Mouse (Mus musculus): Measurements from ENCODE around the gene Pdzrn3. TPM values are rescaled to one million over a fixed set of nuclear protein-coding genes. Genes with fewer than 3 reads are reported as not detected.

Pdzrn3 gene
- total RNA-seq, 1 experiment from 2014 or later = not detected

DNA sequence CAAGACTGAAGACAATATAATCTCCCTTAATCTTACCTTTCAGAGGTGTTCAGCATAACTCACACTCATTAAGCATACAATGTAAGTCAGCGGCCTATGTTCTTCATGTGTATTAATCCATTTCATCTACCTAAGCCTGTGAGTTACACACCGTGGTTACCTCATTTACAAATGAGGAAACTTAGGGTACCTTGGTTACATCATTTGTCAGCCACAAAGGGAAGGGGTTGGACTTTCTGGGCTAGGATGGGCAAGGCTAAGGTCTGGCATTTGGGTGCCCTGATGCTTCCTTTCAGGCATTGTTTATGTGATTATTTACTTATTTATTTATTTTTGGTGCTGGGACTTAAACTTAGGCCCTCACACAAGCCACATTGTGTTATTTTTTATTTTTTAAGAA is 78.3 kb downstream of the Pdzrn3 start:
- peak; percentile 44; the same call in 1 of the 2 replicates for ATAC-seq (ENCODE audit: extremely low read depth, insufficient number of reproducible peaks, low FRiP score, poor library complexity, severe bottlenecking)

GRCm38 (mm10) chr6:101297563-101298520 is 79.9 kb downstream of the Pdzrn3 start:
- ATAC-seq (ENCODE audit: extremely low read depth, insufficient number of reproducible peaks, low FRiP score, poor library complexity, severe bottlenecking) = no peak

GRCm38 (mm10) chr6:101296997-101297396 is 80.7 kb downstream of the Pdzrn3 start:
- ATAC-seq (ENCODE audit: extremely low read depth, insufficient number of reproducible peaks, low FRiP score, poor library complexity, severe bottlenecking) = no peak

- no peak for ATAC-seq (ENCODE audit: extremely low read depth, insufficient number of reproducible peaks, low FRiP score, poor library complexity, severe bottlenecking)
These were observed 81.4 kb downstream of the Pdzrn3 start for GRCm38 (mm10) chr6:101296280-101296679.

DNA sequence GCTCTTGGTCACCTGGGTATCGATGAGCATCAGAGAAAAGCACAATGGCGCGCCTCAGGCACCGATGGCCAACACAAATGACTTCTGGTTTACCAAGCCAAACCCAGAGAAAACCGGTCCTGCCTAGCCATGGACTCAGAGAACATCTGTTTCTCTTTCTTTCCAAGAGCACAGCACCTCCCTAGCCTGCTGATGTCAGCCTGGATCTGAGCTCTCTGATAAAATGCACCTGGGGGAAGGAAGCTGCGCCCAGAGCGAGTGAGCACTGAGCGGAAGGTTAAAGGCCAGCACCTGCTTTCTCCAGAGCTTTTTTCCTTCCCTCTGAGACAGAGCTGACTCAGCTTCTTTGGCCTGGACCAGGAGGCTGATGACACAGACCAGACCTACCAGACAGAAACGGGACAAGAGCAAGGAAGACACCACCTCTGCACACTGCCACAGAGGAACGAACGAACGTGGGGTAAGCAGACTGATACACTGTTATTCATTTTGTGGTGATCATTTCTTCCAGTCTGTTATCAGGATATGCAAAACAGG is 84.6 kb downstream of the Pdzrn3 start:
- no peak for ATAC-seq (ENCODE audit: extremely low read depth, insufficient number of reproducible peaks, low FRiP score, poor library complexity, severe bottlenecking)

- no peak for ATAC-seq (ENCODE audit: extremely low read depth, insufficient number of reproducible peaks, low FRiP score, poor library complexity, severe bottlenecking)
These were observed 85.8 kb downstream of the Pdzrn3 start for GRCm38 (mm10) chr6:101291944-101292343.

DNA sequence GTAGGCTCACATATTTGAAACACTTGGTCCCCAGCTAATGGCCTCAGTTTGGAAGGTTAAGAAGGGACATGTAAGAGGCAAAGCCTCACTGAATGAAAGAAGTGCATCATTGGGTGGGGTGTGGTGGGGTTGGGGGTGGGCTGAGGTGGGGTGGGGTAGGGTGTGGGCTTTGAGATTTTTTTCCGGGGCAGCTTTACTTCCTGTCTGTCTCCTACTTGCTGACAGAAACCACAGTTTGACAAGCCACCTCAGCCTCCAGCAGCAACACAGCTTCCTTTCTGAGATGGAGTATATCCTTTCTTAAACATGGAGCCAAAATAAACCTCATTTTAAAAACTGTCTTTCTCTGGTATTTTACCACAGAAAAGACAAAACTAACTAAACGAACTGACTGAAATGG is 87.5 kb downstream of the Pdzrn3 start:
- no peak for ATAC-seq (ENCODE audit: extremely low read depth, insufficient number of reproducible peaks, low FRiP score, poor library complexity, severe bottlenecking)

- no peak for ATAC-seq (ENCODE audit: extremely low read depth, insufficient number of reproducible peaks, low FRiP score, poor library complexity, severe bottlenecking)
These were observed 88.3 kb downstream of the Pdzrn3 start for GRCm38 (mm10) chr6:101289428-101289827.

DNA sequence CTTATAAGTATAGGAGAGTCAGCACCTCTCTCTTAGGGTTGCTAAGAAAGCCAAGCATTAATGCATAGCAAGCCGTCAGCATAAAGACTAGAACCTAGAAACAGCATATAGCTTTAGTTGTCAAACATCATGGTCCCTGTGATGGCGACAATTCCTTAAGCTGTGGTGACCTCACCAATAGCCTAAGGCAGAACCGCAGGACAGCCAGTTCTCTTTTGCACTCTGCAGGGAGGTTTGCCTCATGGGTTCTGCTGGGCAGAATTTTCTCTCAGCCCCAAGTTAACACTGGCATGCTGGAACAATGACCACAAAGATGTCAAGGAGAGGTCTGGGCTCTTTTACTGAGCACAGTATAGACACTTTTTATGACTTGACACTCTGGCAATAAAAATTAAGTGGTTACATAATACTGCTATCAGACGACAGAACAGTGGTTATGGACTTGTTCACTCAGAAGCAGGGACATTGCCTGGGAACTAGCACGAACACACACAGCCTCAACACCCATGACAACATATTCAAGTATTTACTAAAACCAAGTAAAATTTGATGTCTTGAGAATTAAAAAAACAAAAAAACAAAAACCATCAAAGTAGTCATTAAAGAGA is 90.0 kb downstream of the Pdzrn3 start:
- no peak for ATAC-seq (ENCODE audit: extremely low read depth, insufficient number of reproducible peaks, low FRiP score, poor library complexity, severe bottlenecking)

- no peak for ATAC-seq (ENCODE audit: extremely low read depth, insufficient number of reproducible peaks, low FRiP score, poor library complexity, severe bottlenecking)
These were observed 90.6 kb downstream of the Pdzrn3 start for GRCm38 (mm10) chr6:101287077-101287476.

- ATAC-seq (ENCODE audit: extremely low read depth, insufficient number of reproducible peaks, low FRiP score, poor library complexity, severe bottlenecking) = no peak
These were observed 93.2 kb downstream of the Pdzrn3 start for GRCm38 (mm10) chr6:101284368-101284955.

GRCm38 (mm10) chr6:101283891-101284290 is 93.8 kb downstream of the Pdzrn3 start:
- ATAC-seq (ENCODE audit: extremely low read depth, insufficient number of reproducible peaks, low FRiP score, poor library complexity, severe bottlenecking) = no peak

GRCm38 (mm10) chr6:101281644-101282043 is 96.1 kb downstream of the Pdzrn3 start:
- ATAC-seq (ENCODE audit: extremely low read depth, insufficient number of reproducible peaks, low FRiP score, poor library complexity, severe bottlenecking) = no peak

DNA sequence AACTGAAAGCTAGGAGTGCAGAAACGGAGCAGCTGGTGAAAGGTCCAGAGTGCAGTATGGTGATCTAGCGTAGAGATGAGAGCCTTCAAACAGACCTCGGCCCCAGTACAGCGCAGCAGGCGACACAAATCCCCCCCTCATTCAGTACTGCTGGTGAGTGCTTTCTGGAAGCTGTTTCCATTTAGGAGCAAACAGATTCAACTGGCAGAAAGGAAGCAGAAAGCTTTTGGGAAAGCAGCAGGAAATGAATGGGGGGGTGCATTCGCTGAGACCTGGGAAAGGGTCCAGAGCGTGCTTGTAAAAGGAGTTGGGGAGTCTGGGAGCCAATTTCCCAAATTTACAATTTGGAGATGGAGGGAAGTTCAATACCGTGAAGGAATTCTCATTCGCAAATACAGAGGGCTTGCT is 96.9 kb downstream of the Pdzrn3 start:
- ATAC-seq (ENCODE audit: extremely low read depth, insufficient number of reproducible peaks, low FRiP score, poor library complexity, severe bottlenecking) = no peak

DNA sequence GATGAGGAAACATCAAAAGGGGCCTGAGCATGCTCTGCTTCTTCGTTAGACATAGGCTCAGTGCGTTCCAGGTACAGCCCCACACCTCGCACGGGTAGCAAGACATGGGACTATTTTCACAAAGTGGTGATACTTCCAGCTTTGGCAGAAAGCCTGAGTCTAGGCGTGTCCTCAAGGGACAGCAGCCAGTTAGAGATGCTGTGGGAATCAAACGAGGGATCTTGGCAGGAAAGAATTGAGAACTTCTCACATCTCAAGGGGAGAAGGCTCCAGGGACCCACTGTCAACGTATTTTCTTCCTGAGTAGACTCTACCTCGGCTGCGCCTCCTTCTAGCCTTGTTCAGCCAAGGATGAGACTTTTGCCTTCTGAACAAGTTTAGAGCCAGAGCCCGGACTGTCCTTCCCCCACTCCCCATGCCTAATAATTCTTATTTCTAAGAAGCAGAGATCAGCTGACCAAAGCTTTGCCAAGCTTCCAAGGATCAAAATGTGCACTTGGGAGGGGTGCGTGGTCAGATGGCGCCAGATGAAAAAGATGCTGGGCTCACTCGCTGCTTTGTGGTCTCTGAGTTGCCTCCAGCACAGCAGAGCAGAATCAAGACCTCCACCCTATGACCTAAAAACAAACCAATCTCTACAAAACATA is 99.3 kb downstream of the Pdzrn3 start:
- no peak for ATAC-seq (ENCODE audit: extremely low read depth, insufficient number of reproducible peaks, low FRiP score, poor library complexity, severe bottlenecking)

GRCm38 (mm10) chr6:101276261-101276660 is 101.4 kb downstream of the Pdzrn3 start:
- no peak for ATAC-seq (ENCODE audit: extremely low read depth, insufficient number of reproducible peaks, low FRiP score, poor library complexity, severe bottlenecking)

DNA sequence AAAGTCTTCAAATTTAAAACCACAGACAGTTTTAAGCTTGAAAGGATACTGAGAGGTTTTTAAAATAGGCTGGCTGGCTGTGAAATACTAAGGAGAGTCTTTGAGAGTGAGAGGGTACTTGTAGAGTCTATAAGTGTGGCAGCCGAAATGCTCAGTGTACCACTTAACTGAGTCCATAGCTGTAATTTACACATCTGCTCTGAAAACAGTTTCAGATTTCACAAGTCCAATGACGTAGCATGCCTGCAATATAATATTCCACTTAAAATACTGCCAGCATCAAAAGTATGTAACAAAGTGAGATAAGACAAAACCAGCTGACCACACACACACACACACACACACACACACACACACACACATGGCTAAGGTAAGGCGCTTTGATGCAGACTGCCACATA is 101.9 kb downstream of the Pdzrn3 start:
- ATAC-seq (ENCODE audit: extremely low read depth, insufficient number of reproducible peaks, low FRiP score, poor library complexity, severe bottlenecking) = no peak

DNA sequence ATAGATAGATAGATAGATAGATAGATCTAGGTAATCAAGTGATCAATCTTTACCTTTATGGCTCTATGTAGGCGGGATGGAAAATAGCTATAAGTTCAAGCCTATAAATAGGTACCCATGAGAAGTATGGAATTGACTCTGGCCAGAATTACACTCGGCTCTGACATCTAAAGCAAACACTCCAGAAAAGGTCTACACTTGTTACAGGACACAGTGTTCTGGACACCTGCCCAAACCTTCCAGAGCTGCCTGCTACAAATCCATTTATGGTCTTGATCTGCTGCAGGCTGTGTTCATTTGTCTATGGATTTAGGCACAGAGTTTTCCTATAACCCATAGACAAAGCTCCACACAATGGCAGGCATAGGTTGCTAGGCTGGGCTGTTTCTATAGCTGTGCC is 102.9 kb downstream of the Pdzrn3 start:
- no peak for ATAC-seq (ENCODE audit: extremely low read depth, insufficient number of reproducible peaks, low FRiP score, poor library complexity, severe bottlenecking)

DNA sequence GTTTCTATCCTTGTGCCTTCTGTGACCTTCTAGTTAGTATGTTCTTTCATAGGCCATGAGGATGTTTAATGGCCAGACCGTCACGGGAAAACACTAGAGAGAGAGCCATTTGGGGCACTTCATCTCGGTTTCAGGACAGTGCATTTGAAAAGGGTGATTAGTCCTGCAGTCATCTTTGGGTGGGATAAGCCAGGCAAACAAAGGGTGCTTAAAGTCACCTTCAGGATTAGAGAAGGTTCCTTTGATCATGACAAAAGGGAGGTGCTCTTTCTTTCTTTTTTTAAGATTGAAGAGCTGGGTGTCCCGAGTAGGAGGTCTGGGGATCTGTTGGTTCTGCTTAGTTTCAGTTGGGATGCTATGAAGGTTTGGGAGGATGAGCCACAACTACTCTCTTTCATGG is 105.4 kb downstream of the Pdzrn3 start:
- ATAC-seq (ENCODE audit: extremely low read depth, insufficient number of reproducible peaks, low FRiP score, poor library complexity, severe bottlenecking) = no peak
